Mouse (Mus musculus) liver, postnatal 0 days (tissue): ENCODE results near the gene Vmn1r233.

Experiments
- CTCF ChIP-seq: sonication (generic); IDR thresholded peaks from 2 replicates; pipeline ENCODE4 v1.5.1; 2016; ENCODE audit warnings: antibody characterized with exemption, low read depth
- EP300 ChIP-seq: IDR thresholded peaks from 2 replicates; pipeline ENCODE4 v1.6.1; 2016; ENCODE audit warnings: antibody characterized with exemption, low read depth, mild to moderate bottlenecking

GRCm38 (mm10) chr17:20946636-20947035, 49.6 kb downstream of the Vmn1r233 start:
- no peak for TF ChIP-seq CTCF
- TF ChIP-seq EP300, result no peak
